Mouse (Mus musculus) small intestine, adult 2 months (tissue): ENCODE measurements around the gene Susd6.

ENCODE experiments used
- CTCF ChIP-seq: fragments of 200-500 bp; IDR thresholded peaks from 2 replicates; pipeline ENCODE4 v1.5.1; 2012; ENCODE audit warnings: low read depth, mild to moderate bottlenecking, control low read depth, inconsistent platforms, low read length, moderate library complexity, mixed read lengths; ENCODE audit not compliant: insufficient replicate concordance, insufficient read length; ENCODE audit errors: extremely low read depth
- POLR2A ChIP-seq: fragments of 200-500 bp; IDR thresholded peaks from 2 replicates; pipeline ENCODE4 v1.6.1; 2012; ENCODE audit warnings: low read depth, mild to moderate bottlenecking, control low read depth, inconsistent platforms, low read length, moderate library complexity

DNA sequence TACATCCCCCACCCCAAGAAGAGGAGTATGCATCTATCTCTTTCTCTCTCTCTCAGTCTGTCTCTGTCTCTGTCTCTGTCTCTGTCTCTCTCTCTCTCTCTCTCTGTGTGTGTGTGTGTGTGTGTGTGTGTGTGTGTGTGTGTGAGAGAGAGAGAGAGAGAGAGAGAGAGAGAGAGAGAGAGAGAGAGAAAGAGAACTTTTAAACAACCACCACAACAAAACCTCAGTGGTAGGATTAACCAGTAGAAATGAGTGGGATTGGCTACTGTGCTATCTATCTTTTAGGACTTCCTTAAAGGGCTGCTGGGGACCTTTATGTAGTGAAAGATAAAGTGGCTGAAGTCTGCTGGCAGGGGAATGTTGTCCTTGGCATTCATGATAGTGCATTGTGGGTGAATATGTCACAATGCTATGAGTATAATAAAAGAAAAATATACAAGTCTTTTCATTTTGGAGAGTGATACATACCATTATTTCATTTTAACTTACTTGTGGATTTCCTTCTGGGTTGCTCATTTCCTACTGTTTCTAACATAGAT lies 27.5 kb downstream of the Susd6 start:
- TF ChIP-seq CTCF (no peak), POLR2A (no peak)
